Mouse (Mus musculus): ENCODE data around the gene Swap70. TPM values are rescaled to one million over a fixed set of nuclear protein-coding genes. Genes with fewer than 3 reads are reported as not detected.

The Swap70 gene
- polyA plus RNA-seq, 1 experiment = 9.7 TPM

DNA sequence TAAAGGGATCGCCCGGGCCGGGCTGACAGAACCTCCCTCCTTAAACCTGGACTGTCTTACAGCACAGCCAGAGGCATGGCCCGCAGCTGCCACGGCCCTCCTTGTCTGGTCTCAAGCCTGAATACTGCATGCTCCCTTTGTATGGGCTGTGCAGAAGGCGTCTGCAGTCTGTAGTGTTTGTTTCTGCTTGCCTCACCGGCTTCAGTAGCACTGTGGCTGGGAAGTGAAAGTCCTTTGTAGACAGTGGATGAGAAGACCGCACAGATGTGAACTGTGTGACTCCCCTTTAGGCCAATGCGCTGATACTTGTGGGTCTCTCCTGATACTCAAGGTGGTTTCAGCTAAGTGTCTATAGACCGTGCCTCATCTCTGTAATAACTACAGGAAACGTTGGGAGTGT is 61.3 kb downstream of the Swap70 start:
- Histone ChIP-seq H3K4me1 (ENCODE audit: control insufficient read depth, insufficient read depth, insufficient read length, low read length) (peaks cover 21% of the 10 kb centered on the region), H3K36me3 (ENCODE audit: control insufficient read depth, insufficient read depth, low read length) (peaks cover 19% of the 10 kb centered on the region), H3K27ac (ENCODE audit: insufficient read depth, low read depth, low read length) (no peak overlapping the region), H3K27me3 (ENCODE audit: control insufficient read depth, insufficient read depth, low read length) (no peaks in the 10 kb centered on the region), H3K4me3 (ENCODE audit: low read depth, low read length) (no peak overlapping the region)
- no peak for TF ChIP-seq POLR2A (IDR thresholded peaks at IDR 0.05; ENCODE audit: low read depth, low read length)
- no peak for TF ChIP-seq CTCF (IDR thresholded peaks at IDR 0.05; ENCODE audit: extremely low read depth, insufficient read length, insufficient replicate concordance, low read depth, low read length)
- WGBS = 81% methylated on average over 11 of the region's 11 CpGs

DNA sequence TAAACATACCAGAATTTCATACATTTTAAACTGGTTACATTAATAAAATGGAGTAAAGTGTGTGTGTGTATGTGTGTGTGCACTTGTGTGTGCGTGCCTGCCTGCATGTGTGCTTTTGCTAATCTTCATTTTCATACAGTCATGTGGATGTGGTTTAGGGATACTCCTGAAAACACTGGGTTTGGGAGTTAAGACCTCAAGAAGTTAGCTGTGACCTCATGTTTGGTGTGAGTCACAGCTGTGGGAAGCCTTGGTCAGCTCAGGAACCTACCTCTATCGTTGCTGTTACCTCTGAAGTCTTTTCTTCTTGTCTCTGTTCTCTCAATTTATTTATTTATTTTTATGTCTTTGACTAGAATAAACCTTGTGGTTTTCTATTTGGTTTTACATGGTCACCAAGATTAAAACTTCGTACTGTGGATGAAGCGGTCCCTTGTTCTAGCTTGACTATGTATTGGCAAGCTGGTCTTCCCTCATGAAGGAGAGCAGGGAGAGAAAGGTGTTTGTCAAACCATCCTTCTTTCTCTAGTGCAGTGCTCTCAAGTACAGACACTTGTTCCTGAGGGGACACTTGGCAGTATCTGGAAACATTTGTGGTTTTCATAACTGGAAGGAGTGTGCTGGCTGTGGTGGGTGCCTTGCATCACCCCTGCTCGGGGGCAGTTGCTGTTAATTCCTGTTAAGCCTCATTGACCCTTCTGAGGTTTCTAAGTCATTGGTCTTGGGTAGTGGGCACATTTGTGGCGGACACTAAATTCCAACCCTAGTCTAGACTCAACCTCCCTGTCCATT is 62.2 kb downstream of the Swap70 start:
- no peak overlapping the region for H3K27ac ChIP-seq (ENCODE audit: insufficient read depth, low read depth, low read length)
- TF ChIP-seq POLR2A (IDR thresholded peaks at IDR 0.05; ENCODE audit: low read depth, low read length) = no peak
- TF ChIP-seq CTCF (IDR thresholded peaks at IDR 0.05; ENCODE audit: extremely low read depth, insufficient read length, insufficient replicate concordance, low read depth, low read length) = no peak
- no peak overlapping the region for H3K4me3 ChIP-seq (ENCODE audit: low read depth, low read length)
- peaks cover 19% of the 10 kb centered on the region for H3K4me1 ChIP-seq (ENCODE audit: control insufficient read depth, insufficient read depth, insufficient read length, low read length)
- H3K27me3 ChIP-seq (ENCODE audit: control insufficient read depth, insufficient read depth, low read length) = no peaks in the 10 kb centered on the region
- peaks cover 19% of the 10 kb centered on the region for H3K36me3 ChIP-seq (ENCODE audit: control insufficient read depth, insufficient read depth, low read length)
- WGBS = 84% methylated on average over 6 of the region's 6 CpGs

DNA sequence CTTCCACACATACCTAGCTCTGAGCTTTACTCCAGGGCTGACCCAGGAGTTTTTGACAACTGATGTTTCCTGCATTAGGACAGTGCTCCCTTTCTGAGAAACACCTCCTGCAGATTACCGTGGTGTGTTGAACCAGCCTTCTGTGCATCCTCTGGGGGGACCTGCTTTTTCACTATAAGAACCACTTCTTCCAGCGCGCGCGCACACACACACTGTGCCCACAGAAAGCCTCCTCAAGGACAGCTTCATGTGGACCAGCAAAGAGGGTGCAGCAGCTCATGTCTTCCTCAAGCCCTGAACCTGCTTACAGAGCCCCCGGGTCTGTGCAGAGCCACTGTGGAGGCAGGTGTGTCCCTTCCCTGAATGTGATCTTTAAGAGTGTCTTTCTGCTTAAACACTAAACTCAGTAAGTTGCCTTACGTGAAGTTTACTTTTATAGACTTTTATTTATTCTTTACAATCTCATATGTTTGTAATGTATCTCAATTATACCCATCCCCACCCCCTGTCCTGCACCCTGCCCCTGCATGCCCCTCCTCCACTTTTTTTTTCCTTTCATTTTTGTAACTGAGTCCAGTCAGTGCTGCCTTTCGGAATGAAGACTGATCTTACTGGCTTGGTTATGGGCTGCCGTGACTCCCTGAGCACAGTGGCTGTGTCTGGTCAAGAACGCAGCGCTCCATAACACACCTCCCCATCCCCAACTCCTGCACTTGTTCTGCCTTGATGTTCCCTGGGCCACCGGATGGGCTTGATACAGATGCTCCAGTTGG is 63.8 kb downstream of the Swap70 start:
- Histone ChIP-seq H3K36me3 (ENCODE audit: control insufficient read depth, insufficient read depth, low read length) (peaks cover 15% of the 10 kb centered on the region), H3K4me3 (ENCODE audit: low read depth, low read length) (no peak overlapping the region), H3K27me3 (ENCODE audit: control insufficient read depth, insufficient read depth, low read length) (no peaks in the 10 kb centered on the region), H3K4me1 (ENCODE audit: control insufficient read depth, insufficient read depth, insufficient read length, low read length) (peaks cover 10% of the 10 kb centered on the region), H3K27ac (ENCODE audit: insufficient read depth, low read depth, low read length) (no peak overlapping the region)
- 91% methylated on average over 12 of the region's 12 CpGs for WGBS
- TF ChIP-seq CTCF (IDR thresholded peaks at IDR 0.05; ENCODE audit: extremely low read depth, insufficient read length, insufficient replicate concordance, low read depth, low read length) = no peak
- no peak for TF ChIP-seq POLR2A (IDR thresholded peaks at IDR 0.05; ENCODE audit: low read depth, low read length)

- no peak overlapping the region for H3K4me3 ChIP-seq (ENCODE audit: low read depth, low read length)
- no peaks in the 10 kb centered on the region for H3K27me3 ChIP-seq (ENCODE audit: control insufficient read depth, insufficient read depth, low read length)
- H3K27ac ChIP-seq (ENCODE audit: insufficient read depth, low read depth, low read length) = no peak overlapping the region
- TF ChIP-seq CTCF (IDR thresholded peaks at IDR 0.05; ENCODE audit: extremely low read depth, insufficient read length, insufficient replicate concordance, low read depth, low read length) (no peak), POLR2A (IDR thresholded peaks at IDR 0.05; ENCODE audit: low read depth, low read length) (no peak)
- 71% methylated on average over 3 of the region's 3 CpGs for WGBS
- peaks cover 11% of the 10 kb centered on the region for H3K36me3 ChIP-seq (ENCODE audit: control insufficient read depth, insufficient read depth, low read length)
- peaks cover 10% of the 10 kb centered on the region for H3K4me1 ChIP-seq (ENCODE audit: control insufficient read depth, insufficient read depth, insufficient read length, low read length)
Measured at GRCm38 (mm10) chr7:110285849-110286151, 64.3 kb downstream of the Swap70 start.

GRCm38 (mm10) chr7:110286198-110286732 is 64.8 kb downstream of the Swap70 start:
- no peaks in the 10 kb centered on the region for H3K27me3 ChIP-seq (ENCODE audit: control insufficient read depth, insufficient read depth, low read length)
- no peak for TF ChIP-seq CTCF (IDR thresholded peaks at IDR 0.05; ENCODE audit: extremely low read depth, insufficient read length, insufficient replicate concordance, low read depth, low read length)
- TF ChIP-seq POLR2A (IDR thresholded peaks at IDR 0.05; ENCODE audit: low read depth, low read length) = no peak
- peaks cover 7% of the 10 kb centered on the region; the same call in 1 of the 2 replicates for H3K36me3 ChIP-seq (ENCODE audit: control insufficient read depth, insufficient read depth, low read length)
- H3K4me1 ChIP-seq (ENCODE audit: control insufficient read depth, insufficient read depth, insufficient read length, low read length) = peaks cover 10% of the 10 kb centered on the region
- no peak overlapping the region for H3K4me3 ChIP-seq (ENCODE audit: low read depth, low read length)
- no peak overlapping the region for H3K27ac ChIP-seq (ENCODE audit: insufficient read depth, low read depth, low read length)
- WGBS = 78% methylated on average over 8 of the region's 8 CpGs

DNA sequence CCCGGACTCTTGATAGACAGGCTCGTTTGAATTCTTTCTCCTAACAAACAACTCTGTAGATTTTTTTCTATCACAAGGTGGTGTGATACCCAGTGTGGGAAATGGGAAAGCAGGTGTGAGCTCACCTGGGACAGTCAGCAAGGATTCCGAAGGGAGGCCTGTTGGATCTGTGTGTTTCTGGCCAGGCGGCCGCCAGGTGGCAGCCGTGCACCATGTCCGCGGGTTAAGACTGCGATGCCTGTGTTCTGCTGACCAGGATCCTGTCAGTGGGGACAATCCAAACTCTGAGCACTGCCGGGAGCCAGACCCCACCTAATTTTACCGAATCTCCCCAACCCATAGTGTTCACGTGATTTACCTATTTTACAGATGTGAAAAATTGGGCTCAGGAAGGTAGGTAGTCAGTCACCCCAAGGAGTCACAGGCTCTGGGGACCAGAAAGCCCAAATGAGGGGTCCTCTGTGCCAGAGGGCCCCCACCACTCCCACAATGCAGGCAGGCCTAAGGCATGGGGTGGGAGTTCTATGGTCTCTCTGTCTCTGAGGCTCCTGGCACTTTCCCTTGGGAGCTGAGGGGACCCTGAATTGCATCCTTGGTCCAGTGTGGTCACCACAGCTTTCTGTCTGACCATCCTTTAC is 65.4 kb downstream of the Swap70 start:
- TF ChIP-seq CTCF (IDR thresholded peaks at IDR 0.05; ENCODE audit: extremely low read depth, insufficient read length, insufficient replicate concordance, low read depth, low read length) = peak; percentile 97
- no peak for TF ChIP-seq POLR2A (IDR thresholded peaks at IDR 0.05; ENCODE audit: low read depth, low read length)
- H3K4me3 ChIP-seq (ENCODE audit: low read depth, low read length) = no peak overlapping the region
- peaks cover 10% of the 10 kb centered on the region for H3K4me1 ChIP-seq (ENCODE audit: control insufficient read depth, insufficient read depth, insufficient read length, low read length)
- WGBS = 7% methylated on average over 12 of the region's 12 CpGs
- no peaks in the 10 kb centered on the region for H3K27me3 ChIP-seq (ENCODE audit: control insufficient read depth, insufficient read depth, low read length)
- peaks cover 3% of the 10 kb centered on the region; the same call in 1 of the 2 replicates for H3K36me3 ChIP-seq (ENCODE audit: control insufficient read depth, insufficient read depth, low read length)
- H3K27ac ChIP-seq (ENCODE audit: insufficient read depth, low read depth, low read length) = no peak overlapping the region

All from small intestine, adult 2 months (tissue).